Mouse (Mus musculus) spleen, adult 2 months (tissue): ENCODE measurements around the gene Grid1.

Experiments used
- CTCF ChIP-seq: fragments of 200-500 bp; IDR thresholded peaks from 2 replicates; pipeline ENCODE4 v1.5.1; 2011; ENCODE audit warnings: mild to moderate bottlenecking, inconsistent platforms; ENCODE audit not compliant: insufficient read depth, insufficient read length, insufficient replicate concordance; ENCODE audit errors: extremely low read depth
- POLR2A ChIP-seq: fragments of 200-500 bp; IDR thresholded peaks from 2 replicates; pipeline ENCODE4 v1.6.1; 2011; ENCODE audit warnings: low read depth, low read length, inconsistent platforms

- TF ChIP-seq POLR2A (no peak), CTCF (no peak)
Measured at GRCm38 (mm10) chr14:35309201-35309600, 489.3 kb downstream of the Grid1 start.
